Mouse (Mus musculus) thymus, postnatal 36 days (tissue): ENCODE results near the gene Cdc42bpa.
A peak's percentile ranks its signal among the peaks of the same experiment; 100 is the strongest.

Experiments
- DNase-seq, 2 experiments: peaks; one replicate each; pipeline ENCODE4 v3.0.0; 2022; ENCODE audit warnings: mixed read lengths in 2 of 2

Gene Cdc42bpa

DNA sequence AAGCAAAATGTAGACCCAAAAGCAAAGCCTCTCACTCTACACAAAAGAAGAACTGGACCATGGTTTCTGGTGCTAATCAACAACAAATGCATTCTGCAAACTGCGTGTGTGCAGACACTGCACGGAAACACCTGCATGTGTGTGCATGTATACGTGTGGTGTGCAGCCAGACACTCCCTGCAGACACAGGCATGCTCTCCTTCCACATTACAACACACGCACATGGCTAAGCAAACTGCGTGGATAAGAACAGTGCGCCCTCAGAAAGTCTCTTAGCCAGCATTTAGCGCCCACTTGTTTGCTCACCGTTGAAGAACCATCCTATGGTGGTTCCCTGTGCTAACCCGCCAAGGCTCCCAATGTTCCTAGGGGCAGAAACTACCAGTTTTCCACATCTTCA lies 233.8 kb downstream of the Cdc42bpa start:
- DNase-seq = no peak

- peak; percentile 38 to 57 for DNase-seq
These were observed 234.7 kb downstream of the Cdc42bpa start for GRCm38 (mm10) chr1:180194781-180195471.

- DNase-seq = peak; percentile 97 to 98
These were observed 235.6 kb downstream of the Cdc42bpa start for GRCm38 (mm10) chr1:180195703-180196381.

GRCm38 (mm10) chr1:180196508-180196907 lies 236.2 kb downstream of the Cdc42bpa start:
- DNase-seq = no peak

DNA sequence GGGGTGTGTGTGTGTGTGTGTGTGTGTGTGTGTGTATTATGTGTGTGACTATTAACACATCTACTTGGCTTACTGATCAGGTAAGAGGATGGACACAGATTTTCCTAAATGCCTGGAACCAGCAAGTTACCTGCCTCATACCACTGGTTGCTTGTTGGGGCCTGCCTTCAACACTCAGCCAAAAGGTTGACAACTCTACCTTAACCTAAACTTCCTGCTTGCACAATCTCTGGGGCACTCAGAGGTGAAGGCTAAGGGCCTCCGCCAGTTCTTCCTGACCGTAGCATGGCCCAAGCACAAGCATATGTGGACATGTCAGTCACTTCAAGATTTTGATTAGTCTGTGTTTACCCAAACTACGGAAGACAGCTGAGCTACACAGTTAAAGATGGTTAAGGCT lies 237.7 kb downstream of the Cdc42bpa start:
- no peak for DNase-seq

DNA sequence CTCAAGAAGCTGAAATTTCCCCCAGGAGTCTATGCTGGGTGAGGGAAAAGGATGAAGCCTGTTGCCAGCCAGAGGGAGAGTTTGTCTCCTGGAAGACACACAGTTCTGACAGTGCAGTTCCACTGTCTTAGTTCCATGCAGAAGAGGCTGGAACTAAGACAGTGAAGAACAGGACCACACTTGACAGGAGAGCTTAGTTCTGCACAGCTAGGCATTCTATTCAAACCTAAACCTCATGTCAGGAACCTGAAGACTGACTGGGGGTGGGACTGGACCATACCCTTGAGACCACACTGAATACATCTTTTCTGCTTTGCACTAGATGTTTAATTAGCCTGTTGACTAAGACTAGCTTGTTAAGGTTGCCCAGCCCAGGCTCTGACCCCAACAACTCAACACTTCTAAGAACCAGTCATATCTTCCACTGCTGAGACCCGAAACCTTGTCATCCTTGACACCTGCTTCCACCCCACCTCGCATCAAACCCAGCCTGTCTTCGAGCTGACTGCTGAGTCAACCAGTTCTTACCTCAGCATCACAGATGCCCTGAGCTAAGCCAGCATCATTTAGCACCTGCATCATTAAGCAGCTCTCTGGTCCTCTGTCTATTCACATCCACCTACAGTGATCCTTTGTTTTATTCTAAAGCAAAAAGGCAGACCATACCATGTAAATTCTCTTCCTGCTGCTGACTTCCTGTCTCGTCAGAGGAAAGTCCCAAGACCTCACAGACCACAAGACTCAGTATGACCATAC lies 238.9 kb downstream of the Cdc42bpa start, which contains the start of gene Coq8a:
Gene Coq8a, minus strand, starts transcription at position 644 of the 756 bp plus-strand sequence.
- DNase-seq = no peak

DNA sequence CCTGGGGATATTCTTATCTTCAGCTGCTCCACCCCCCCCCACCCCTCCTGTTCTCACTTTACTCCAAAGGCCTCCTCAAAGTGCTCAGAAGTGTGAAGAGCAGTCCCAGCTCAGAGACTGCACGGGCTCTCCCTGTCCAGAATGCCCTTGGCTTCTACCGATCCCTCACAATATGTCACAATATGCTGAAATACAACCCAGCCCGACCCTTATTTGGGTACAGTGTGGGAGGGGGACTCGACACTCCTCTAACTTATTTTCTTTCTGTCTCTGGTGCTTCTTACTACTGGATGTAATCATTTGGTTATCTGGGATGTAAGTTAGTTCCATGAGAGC lies 239.4 kb downstream of the Cdc42bpa start:
- DNase-seq = no peak

- DNase-seq = no peak
These were observed 240.4 kb downstream of the Cdc42bpa start for GRCm38 (mm10) chr1:180200722-180201121.

DNA sequence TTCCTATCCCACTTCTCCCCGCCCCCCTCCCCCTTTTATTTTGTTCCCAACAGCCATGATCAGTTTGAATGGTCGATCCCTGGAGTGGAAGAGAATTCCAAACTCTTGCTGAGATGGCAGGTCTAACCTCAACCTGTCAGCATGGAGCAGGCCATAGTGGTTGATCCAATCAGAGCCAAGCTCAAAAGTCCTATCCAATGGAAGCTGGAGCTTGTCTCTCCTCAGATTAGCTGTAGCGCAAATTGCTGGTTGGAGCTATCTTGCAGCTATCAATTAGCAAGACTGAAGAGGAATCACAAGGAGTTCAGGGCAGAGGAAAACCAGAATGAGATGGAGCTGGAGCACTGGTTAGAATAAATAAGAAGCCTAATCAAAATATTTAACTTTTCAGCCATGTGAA lies 248.1 kb downstream of the Cdc42bpa start:
- DNase-seq = no peak

GRCm38 (mm10) chr1:180210031-180210432 lies 249.8 kb downstream of the Cdc42bpa start:
- DNase-seq = no peak

DNA sequence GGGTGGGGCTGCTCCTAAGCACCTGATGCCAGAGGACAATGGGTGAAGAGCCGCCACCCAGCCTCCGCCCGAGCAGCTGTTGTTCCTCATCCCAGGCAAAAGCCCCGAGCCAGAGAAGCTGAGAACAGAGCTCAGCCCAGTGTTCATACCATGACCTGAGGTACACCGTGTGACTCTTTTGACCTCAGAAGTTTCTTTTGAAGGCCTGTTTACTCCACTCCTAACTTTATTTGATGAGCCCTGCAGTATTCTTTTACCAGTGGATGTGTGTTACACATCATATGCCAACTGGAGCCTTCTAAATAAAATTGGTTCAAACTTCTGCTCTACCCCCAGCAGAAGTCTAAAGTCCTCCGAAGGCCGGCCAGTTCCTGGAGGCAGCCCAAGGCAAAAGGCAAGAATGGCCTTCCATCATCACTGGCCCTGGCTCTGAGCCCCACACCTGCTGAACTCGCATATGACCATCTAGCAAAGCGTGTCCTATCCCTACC lies 250.6 kb downstream of the Cdc42bpa start:
- DNase-seq = no peak

DNA sequence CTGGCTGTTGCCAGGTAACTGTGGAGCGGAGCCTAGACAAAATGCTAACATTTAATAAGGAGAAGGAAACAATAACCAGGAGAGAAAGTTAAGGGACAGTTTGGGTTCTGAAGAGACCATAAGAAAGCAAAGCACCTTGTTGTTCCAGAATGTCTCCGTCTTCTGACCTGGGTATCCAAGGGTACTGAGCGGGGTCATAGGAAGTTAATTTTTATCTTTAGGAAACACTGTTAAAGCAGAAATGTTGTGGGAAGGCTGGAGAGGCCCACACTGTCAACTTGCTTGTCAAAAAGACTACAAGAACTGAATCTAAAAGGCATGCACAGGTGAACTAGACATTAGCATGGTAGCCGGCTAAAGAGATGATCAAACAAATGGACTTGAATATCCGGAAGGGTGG lies 252.6 kb downstream of the Cdc42bpa start:
- no peak for DNase-seq

- DNase-seq = peak; percentile 63 to 64
These were observed 254.8 kb downstream of the Cdc42bpa start for GRCm38 (mm10) chr1:180215044-180215443.
